Mouse (Mus musculus) CH12.LX (cell line): Measurements from ENCODE around the gene Acsm5. TPM values are rescaled to one million over a fixed set of nuclear protein-coding genes. Genes with fewer than 3 reads are reported as not detected.

ENCODE experiments used
- DNase-seq: peaks from one replicate; pipeline ENCODE4 v3.0.0-alpha.2; 2013; ENCODE audit errors: extremely low read depth
- H3K27ac ChIP-seq: 2 replicates; pipeline ENCODE4 v1.5.1; 2012; ENCODE audit warnings: low read depth, mild to moderate bottlenecking, control low read depth, moderate library complexity; ENCODE audit not compliant: insufficient read depth
- H3K27me3 ChIP-seq: replicated peaks from 2 replicates; pipeline ENCODE3; 2012; ENCODE audit warnings: inconsistent platforms
- H3K36me3 ChIP-seq, 2 experiments: replicated peaks in 1 of 2; 2 replicates each; pipeline versions ENCODE3 to v1.6.1; 2012; ENCODE audit warnings: inconsistent platforms in 1 of 2, low read length in 1 of 2, mild to moderate bottlenecking in 1 of 2, mixed read lengths in 1 of 2, moderate library complexity in 1 of 2; ENCODE audit not compliant: control insufficient read depth in 1 of 2, insufficient read depth in 1 of 2
- H3K4me1 ChIP-seq, 2 experiments: 2 replicates each; pipeline ENCODE4 v1.6.1; 2012; ENCODE audit warnings: inconsistent platforms in 1 of 2, moderate library complexity in 1 of 2; ENCODE audit not compliant: insufficient read depth in 2 of 2, control insufficient read depth in 1 of 2
- H3K4me2 ChIP-seq: 2 replicates; pipeline ENCODE4 v1.6.1; 2012; ENCODE audit warnings: low read depth, mild to moderate bottlenecking, control low read depth; ENCODE audit not compliant: poor library complexity, insufficient read depth, severe bottlenecking
- H3K4me3 ChIP-seq, 3 experiments: fragments of 150-350 bp in 1 of 3; sonication (generic) in 1 of 3; replicated peaks in 1 of 3; 2 replicates each; pipeline versions ENCODE3 to v1.5.1; 2011 to 2012; ENCODE audit warnings: low read depth in 2 of 3, low read length in 2 of 3, mild to moderate bottlenecking in 2 of 3, moderate library complexity in 2 of 3, control low read depth in 1 of 3, improper control_type of control experiment in 1 of 3, inconsistent platforms in 1 of 3, mixed read lengths in 1 of 3; ENCODE audit not compliant: poor library complexity in 1 of 3
- H3K79me2 ChIP-seq: replicated peaks from 2 replicates; pipeline ENCODE4 v1.6.1; 2012; ENCODE audit warnings: mild to moderate bottlenecking, moderate library complexity; ENCODE audit not compliant: control insufficient read depth, poor library complexity, insufficient read depth, severe bottlenecking; ENCODE audit errors: extremely low read depth
- H3K9ac ChIP-seq: 2 replicates; pipeline ENCODE4 v1.6.1; 2012; ENCODE audit warnings: low read depth, mild to moderate bottlenecking, control low read depth, moderate library complexity; ENCODE audit not compliant: insufficient read depth
- H3K9me3 ChIP-seq: replicated peaks from 2 replicates; pipeline ENCODE3; 2012; ENCODE audit warnings: low read length, inconsistent platforms, mixed read lengths
- BHLHE40 ChIP-seq: IDR thresholded peaks from 2 replicates; pipeline ENCODE4 v1.6.1; 2011; ENCODE audit warnings: mild to moderate bottlenecking, low read depth, low read length, improper control_type of control experiment
- CHD1 ChIP-seq: IDR thresholded peaks from 2 replicates; pipeline ENCODE4 v1.6.1; 2012; ENCODE audit warnings: low read depth, low read length, improper control_type of control experiment, inconsistent platforms
- E2F4 ChIP-seq: IDR thresholded peaks from 2 replicates; pipeline ENCODE4 v1.6.1; 2011; ENCODE audit warnings: low read depth, low read length, improper control_type of control experiment; ENCODE audit not compliant: insufficient replicate concordance
- ETS1 ChIP-seq: conservative IDR thresholded peaks from 2 replicates; pipeline ENCODE4 v1.6.1; 2012; ENCODE audit warnings: low read depth, mild to moderate bottlenecking, inconsistent platforms, low read length, improper control_type of control experiment, moderate library complexity
- GABPA ChIP-seq: IDR thresholded peaks from 2 replicates; pipeline ENCODE4 v1.6.1; 2012; ENCODE audit warnings: low read depth, low read length, improper control_type of control experiment, inconsistent platforms; ENCODE audit not compliant: insufficient replicate concordance
- HCFC1 ChIP-seq: IDR thresholded peaks from 2 replicates; pipeline ENCODE4 v1.6.1; 2012; ENCODE audit warnings: low read depth, mild to moderate bottlenecking, inconsistent platforms, low read length, improper control_type of control experiment
- JUND ChIP-seq: conservative IDR thresholded peaks from 2 replicates; pipeline ENCODE4 v1.6.1; 2011; ENCODE audit warnings: low read depth, low read length, improper control_type of control experiment
- MAX ChIP-seq: IDR thresholded peaks from 2 replicates; pipeline ENCODE4 v1.6.1; 2011; ENCODE audit warnings: low read length, improper control_type of control experiment
- MAZ ChIP-seq: IDR thresholded peaks from 2 replicates; pipeline ENCODE4 v1.6.1; 2012; ENCODE audit warnings: low read depth, mild to moderate bottlenecking, inconsistent platforms, low read length, improper control_type of control experiment, moderate library complexity
- MXI1 ChIP-seq: IDR thresholded peaks from 2 replicates; pipeline ENCODE4 v1.6.1; 2011; ENCODE audit warnings: mild to moderate bottlenecking, low read depth, low read length, improper control_type of control experiment
- MYC ChIP-seq: IDR thresholded peaks from 2 replicates; pipeline ENCODE4 v1.6.1; 2011; ENCODE audit warnings: low read depth, mild to moderate bottlenecking, improper control_type of control experiment, low read length
- NELFE ChIP-seq: IDR thresholded peaks from 2 replicates; pipeline ENCODE4 v1.6.1; 2011; ENCODE audit warnings: low read depth, low read length, improper control_type of control experiment
- POLR2A ChIP-seq: IDR thresholded peaks from 2 replicates; pipeline ENCODE4 v1.6.1; 2011; ENCODE audit warnings: low read depth, mild to moderate bottlenecking, improper control_type of control experiment, low read length
- RAD21 ChIP-seq: IDR thresholded peaks from 2 replicates; pipeline ENCODE4 v1.6.1; 2011; ENCODE audit warnings: low read depth, mild to moderate bottlenecking, low read length, improper control_type of control experiment, moderate library complexity
- RCOR1 ChIP-seq: conservative IDR thresholded peaks from 2 replicates; pipeline ENCODE4 v1.6.1; 2012; ENCODE audit warnings: low read depth, mild to moderate bottlenecking, inconsistent platforms, low read length, improper control_type of control experiment
- SIN3A ChIP-seq: IDR thresholded peaks from 2 replicates; pipeline ENCODE4 v1.6.1; 2012; ENCODE audit warnings: low read length, improper control_type of control experiment, inconsistent platforms
- TCF12 ChIP-seq: IDR thresholded peaks from 2 replicates; pipeline ENCODE4 v1.6.1; 2014; ENCODE audit warnings: low read depth, mild to moderate bottlenecking, inconsistent platforms, low read length, improper control_type of control experiment
- USF1 ChIP-seq: IDR thresholded peaks from 2 replicates; pipeline ENCODE4 v1.6.1; 2014; ENCODE audit warnings: low read depth, mild to moderate bottlenecking, inconsistent platforms, low read length, improper control_type of control experiment
- ZC3H11A ChIP-seq: IDR thresholded peaks from 2 replicates; pipeline ENCODE4 v1.6.1; 2012; ENCODE audit warnings: low read depth, mild to moderate bottlenecking, inconsistent platforms, low read length, improper control_type of control experiment
- dilution Hi-C: fragments of 300-500 bp; cut with MboI; formaldehyde crosslinking; loops from 2 replicates; pipeline ENCODE4 v1.14.3; 2020; ENCODE audit warnings: low sequenced_read_pairs; ENCODE audit not compliant: extremely low pct_unique_long_range_greater_than_20kb, extremely low pct_ligation_motif_present
- in situ Hi-C: fragments of 300-500 bp; cut with MboI; formaldehyde crosslinking; loops from 3 replicates; pipeline ENCODE4 v1.14.3; 2019; ENCODE audit warnings: low sequenced_read_pairs, low pct_ligation_motif_present, low pct_unique_long_range_greater_than_20kb, mixed read lengths
- polyA plus RNA-seq: library from polyadenylated mRNA; unstranded; fragments of >175 nt; gene quantifications from 2 replicates; pipeline ENCODE4 v1.2.1, GENCODE M21; 2012; ENCODE audit warnings: low read depth; ENCODE audit not compliant: insufficient read length
- total RNA-seq, 2 experiments: library from RNA; depleted of rRNA; stranded (reverse); fragments of 300-350 nt in 1 of 2; fragments of >200 nt in 1 of 2; gene quantifications; 2 replicates each; pipeline ENCODE4 v1.2.3; 2012 to 2014

Gene Acsm5
- total and polyA plus RNA-seq, 3 experiments = not detected

GRCm38 (mm10) chr7:119528617-119529016, 9.4 kb downstream of the Acsm5 start:
- peaks cover 0 to 17% of the 10 kb centered on the region in 2 experiments; a peak in 2 of 4 replicates for H3K4me1 ChIP-seq
- dilution Hi-C loops = no loop called here
- no peak overlapping the region for H3K4me2 ChIP-seq
- TF ChIP-seq E2F4 (no peak), MYC (0 out of 2 replicates have a peak, but pooled peaks have one; percentile 34), MAX (peak; percentile 69)
- H3K27me3 ChIP-seq = peaks cover 3% of the 10 kb centered on the region
- no peak overlapping the region for H3K27ac ChIP-seq
- no peak for DNase-seq
- H3K9ac ChIP-seq = no peak overlapping the region
- H3K36me3 ChIP-seq = no peaks in the 10 kb centered on the region
- in situ Hi-C loops = no loop called here
- H3K4me3 ChIP-seq = no peak overlapping the region
- H3K9me3 ChIP-seq = no peaks in the 10 kb centered on the region
- no peaks in the 10 kb centered on the region for H3K79me2 ChIP-seq

GRCm38 (mm10) chr7:119532924-119533323, 13.7 kb downstream of the Acsm5 start:
- H3K4me2 ChIP-seq = no peak overlapping the region
- no peaks in the 10 kb centered on the region for H3K36me3 ChIP-seq
- no peak overlapping the region for H3K9ac ChIP-seq
- in situ Hi-C loops (no loop called here), dilution Hi-C loops (no loop called here)
- no peaks in the 10 kb centered on the region for H3K9me3 ChIP-seq
- no peak for DNase-seq
- H3K4me3 ChIP-seq = no peak overlapping the region
- no peaks in the 10 kb centered on the region for H3K79me2 ChIP-seq
- H3K4me1 ChIP-seq = peaks cover 0 to 6% of the 10 kb centered on the region in 2 experiments; a peak in 2 of 4 replicates
- no peak for TF ChIP-seq SIN3A
- no peak for TF ChIP-seq BHLHE40
- TF ChIP-seq MXI1 = no peak
- TF ChIP-seq USF1 = no peak
- TF ChIP-seq ETS1 = no peak
- TF ChIP-seq CHD1 = no peak
- TF ChIP-seq POLR2A = no peak
- TF ChIP-seq E2F4 = no peak
- TF ChIP-seq NELFE = no peak
- no peak for TF ChIP-seq RCOR1
- TF ChIP-seq MAZ = no peak
- TF ChIP-seq GABPA = no peak
- no peak for TF ChIP-seq TCF12
- no peak for TF ChIP-seq HCFC1
- no peak for TF ChIP-seq RAD21
- TF ChIP-seq ZC3H11A = no peak
- no peak for TF ChIP-seq JUND
- H3K27me3 ChIP-seq = no peaks in the 10 kb centered on the region
- H3K27ac ChIP-seq = no peak overlapping the region
